Mouse (Mus musculus) liver, embryonic 15.5 days (tissue): Measurements from ENCODE around the gene Olfml3. TPM values are rescaled to one million over a fixed set of nuclear protein-coding genes. Genes with fewer than 3 reads are reported as not detected.
A peak's percentile ranks its signal among the peaks of the same experiment; 100 is the strongest.

ENCODE experiments used
- ATAC-seq: fragments of 200-750 bp; cut with Nextera tagmentation; 2 replicates; pipeline ENCODE4 v1.8.0; 2017; ENCODE audit warnings: moderate number of reproducible peaks, mild to moderate bottlenecking, moderate library complexity; ENCODE audit not compliant: insufficient read depth
- H3K27ac ChIP-seq: fragments of 300-500 bp; sonication (generic); replicated peaks from 2 replicates; pipeline ENCODE4 v1.5.1; 2015; ENCODE audit warnings: mild to moderate bottlenecking, inconsistent platforms
- H3K27me3 ChIP-seq: fragments of 300-500 bp; sonication (generic); 2 replicates; pipeline ENCODE4 v1.6.1; 2015; ENCODE audit warnings: mild to moderate bottlenecking, inconsistent platforms
- H3K36me3 ChIP-seq: fragments of 300-500 bp; sonication (generic); replicated peaks from 2 replicates; pipeline ENCODE4 v1.6.1; 2015; ENCODE audit warnings: moderate library complexity, mild to moderate bottlenecking, inconsistent platforms
- H3K4me1 ChIP-seq: fragments of 300-500 bp; sonication (generic); replicated peaks from 2 replicates; pipeline ENCODE4 v1.6.1; 2015; ENCODE audit warnings: inconsistent platforms
- H3K4me2 ChIP-seq: fragments of 300-500 bp; sonication (generic); 2 replicates; pipeline ENCODE4 v1.6.1; 2015; ENCODE audit warnings: moderate library complexity, mild to moderate bottlenecking, inconsistent platforms
- H3K4me3 ChIP-seq: fragments of 300-500 bp; sonication (generic); replicated peaks from 2 replicates; pipeline ENCODE4 v1.5.1; 2015; ENCODE audit warnings: mild to moderate bottlenecking, inconsistent platforms
- H3K9ac ChIP-seq: fragments of 300-500 bp; sonication (generic); 2 replicates; pipeline ENCODE4 v1.6.1; 2015; ENCODE audit warnings: moderate library complexity, mild to moderate bottlenecking, inconsistent platforms
- H3K9me3 ChIP-seq: fragments of 300-500 bp; sonication (generic); replicated peaks from 2 replicates; pipeline ENCODE4 v1.6.1; 2016; ENCODE audit warnings: inconsistent platforms
- WGBS: fragments of 180-500 bp; shearing (Covaris S2); methylation state at CpG from one replicate; pipeline ENCODE4 v1.1.7; 2015; ENCODE audit warnings: mixed read lengths; ENCODE audit not compliant: insufficient replicate concordance; 5-methylcytosine and 5-hydroxymethylcytosine counted together
- polyA plus RNA-seq: library from polyadenylated mRNA; unstranded; fragments of >200 nt; fragmentation: Nextera tagmentation; extraction: Ambion mirVana; gene quantifications from 2 replicates; pipeline ENCODE4 v1.2.1, GENCODE M21; 2015

Gene Olfml3
- polyA plus RNA-seq, 1 experiment from 2014 or later = 2.5 TPM

DNA sequence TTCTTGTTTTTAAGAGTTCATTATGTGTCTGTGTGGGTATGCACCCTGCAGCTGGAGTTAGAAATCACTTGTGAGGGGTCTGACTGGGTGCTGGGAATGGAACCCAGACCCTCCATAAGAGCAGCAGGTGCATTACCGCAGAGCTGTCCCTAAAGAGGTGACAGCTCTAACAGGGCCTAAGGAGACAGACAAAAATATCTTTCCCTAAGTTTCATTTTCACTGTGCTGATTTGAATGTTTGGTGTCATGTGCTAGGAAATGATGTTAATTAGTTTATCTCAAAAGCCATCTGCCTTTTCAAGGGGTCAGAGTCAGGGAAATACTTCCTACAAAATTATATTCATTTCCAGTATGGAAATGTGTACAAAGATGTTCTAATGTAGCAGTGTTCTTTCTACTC is 1.5 kb upstream of the Olfml3 start, which contains the start of gene Gm10964:
Gene Gm10964 (plus strand): TSS at position 38 of the 400 bp plus-strand sequence.
- peak within 1 kb of the TSS; percentile 61 for H3K4me2 ChIP-seq
- H3K4me3 ChIP-seq = peak within 1 kb of the TSS; percentile 29; the same call in 1 of the 2 replicates
- H3K27ac ChIP-seq = no peak within 1 kb of the TSS
- ATAC-seq = no peak
- peaks cover 60% of the 10 kb centered on the region for H3K36me3 ChIP-seq
- H3K4me1 ChIP-seq = peaks cover 23% of the 10 kb centered on the region
- no peaks in the 10 kb centered on the region for H3K27me3 ChIP-seq
- 94% methylated on average over 1 of the region's 1 CpGs for WGBS
- no peak within 1 kb of the TSS for H3K9ac ChIP-seq
- H3K9me3 ChIP-seq = no peaks in the 10 kb centered on the region

DNA sequence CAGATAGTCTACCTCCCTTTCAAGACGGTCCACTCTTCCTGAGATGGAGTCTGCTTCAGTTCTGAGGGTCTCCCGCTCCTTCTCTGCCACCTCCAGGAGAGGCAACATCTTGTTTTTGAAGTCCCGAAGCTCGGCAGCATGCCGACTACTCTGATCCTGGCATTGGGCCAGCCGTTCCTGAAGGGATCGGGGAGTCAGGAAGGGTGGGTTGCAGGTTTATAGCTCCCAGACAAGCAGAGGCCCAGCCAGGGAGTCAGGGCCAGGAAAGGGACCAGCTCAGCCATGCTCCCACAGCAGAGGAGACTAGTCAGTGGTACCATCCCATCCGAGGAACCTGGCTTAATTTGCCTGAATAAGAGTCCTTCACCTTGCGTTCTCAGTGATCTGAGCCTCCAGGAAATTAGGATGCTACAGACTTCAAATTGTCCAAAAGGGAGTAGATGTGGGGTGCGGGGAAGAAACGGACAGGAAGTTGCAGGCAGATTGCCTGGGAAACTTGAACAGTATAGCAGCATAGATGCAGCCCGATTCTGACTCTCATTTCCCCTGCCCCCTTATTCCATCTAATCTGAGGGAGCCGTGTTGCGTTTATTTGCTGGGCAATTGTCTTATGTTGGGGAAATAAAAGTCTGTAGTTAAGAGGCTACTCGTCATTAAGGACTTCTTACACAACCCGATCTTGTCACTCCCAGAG is 593 bp downstream of the Olfml3 start:
- 69% methylated on average over 16 of the region's 16 CpGs for WGBS
- peaks cover 42% of the 10 kb centered on the region for H3K36me3 ChIP-seq
- peak overlapping the region; percentile 29; the same call in 1 of the 2 replicates for H3K4me3 ChIP-seq
- peaks cover 23% of the 10 kb centered on the region for H3K4me1 ChIP-seq
- no peaks in the 10 kb centered on the region for H3K9me3 ChIP-seq
- H3K4me2 ChIP-seq = peak overlapping the region; percentile 61; the same call in 1 of the 2 replicates
- H3K27ac ChIP-seq = no peak overlapping the region
- no peaks in the 10 kb centered on the region for H3K27me3 ChIP-seq
- no peak overlapping the region for H3K9ac ChIP-seq
- ATAC-seq = no peak

DNA sequence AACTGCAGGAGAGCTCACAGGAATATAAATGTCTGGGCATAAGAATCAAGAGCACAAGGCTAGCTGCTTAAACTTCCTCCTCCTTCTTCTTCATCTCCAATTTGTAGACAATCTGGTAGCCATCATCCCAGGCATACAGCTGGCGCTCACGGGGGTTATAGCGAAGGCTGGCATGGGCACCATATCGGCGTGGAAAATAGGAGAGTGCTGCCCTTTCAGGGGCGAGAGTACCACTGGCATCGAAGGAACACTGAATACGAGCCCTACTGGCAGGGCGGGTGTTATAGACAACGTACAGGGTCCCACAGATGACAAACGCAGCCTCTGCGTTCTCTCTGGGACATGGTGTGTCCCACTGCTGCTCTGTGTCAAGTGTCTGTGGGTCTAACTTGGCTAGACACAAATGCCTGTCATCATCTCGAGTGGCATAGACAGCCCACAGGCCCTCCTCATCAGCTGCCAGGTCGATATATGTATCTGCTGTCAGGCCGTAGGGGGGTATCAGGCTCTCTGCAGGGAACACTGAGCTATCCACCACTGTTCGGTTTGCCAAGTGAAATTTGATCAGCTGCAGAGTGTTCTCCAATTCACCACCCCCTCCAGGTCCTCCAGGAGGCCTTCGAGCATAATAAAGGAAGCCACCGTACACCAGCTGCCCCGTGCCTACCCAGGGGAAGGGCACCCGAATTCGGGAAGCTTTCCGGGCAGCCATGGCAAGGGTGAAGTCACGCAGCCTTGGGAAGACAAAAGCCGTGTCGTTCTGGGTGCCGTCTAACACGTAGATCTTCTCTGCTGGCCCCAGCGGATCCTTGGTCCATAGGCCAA is 1.8 kb downstream of the Olfml3 start:
- Histone ChIP-seq H3K9me3 (no peaks in the 10 kb centered on the region), H3K27ac (no peak overlapping the region), H3K4me2 (no peak overlapping the region), H3K9ac (no peak overlapping the region), H3K27me3 (no peaks in the 10 kb centered on the region), H3K36me3 (peaks cover 30% of the 10 kb centered on the region), H3K4me3 (no peak overlapping the region), H3K4me1 (peaks cover 23% of the 10 kb centered on the region)
- WGBS = 87% methylated on average over 28 of the region's 28 CpGs
- ATAC-seq = no peak

DNA sequence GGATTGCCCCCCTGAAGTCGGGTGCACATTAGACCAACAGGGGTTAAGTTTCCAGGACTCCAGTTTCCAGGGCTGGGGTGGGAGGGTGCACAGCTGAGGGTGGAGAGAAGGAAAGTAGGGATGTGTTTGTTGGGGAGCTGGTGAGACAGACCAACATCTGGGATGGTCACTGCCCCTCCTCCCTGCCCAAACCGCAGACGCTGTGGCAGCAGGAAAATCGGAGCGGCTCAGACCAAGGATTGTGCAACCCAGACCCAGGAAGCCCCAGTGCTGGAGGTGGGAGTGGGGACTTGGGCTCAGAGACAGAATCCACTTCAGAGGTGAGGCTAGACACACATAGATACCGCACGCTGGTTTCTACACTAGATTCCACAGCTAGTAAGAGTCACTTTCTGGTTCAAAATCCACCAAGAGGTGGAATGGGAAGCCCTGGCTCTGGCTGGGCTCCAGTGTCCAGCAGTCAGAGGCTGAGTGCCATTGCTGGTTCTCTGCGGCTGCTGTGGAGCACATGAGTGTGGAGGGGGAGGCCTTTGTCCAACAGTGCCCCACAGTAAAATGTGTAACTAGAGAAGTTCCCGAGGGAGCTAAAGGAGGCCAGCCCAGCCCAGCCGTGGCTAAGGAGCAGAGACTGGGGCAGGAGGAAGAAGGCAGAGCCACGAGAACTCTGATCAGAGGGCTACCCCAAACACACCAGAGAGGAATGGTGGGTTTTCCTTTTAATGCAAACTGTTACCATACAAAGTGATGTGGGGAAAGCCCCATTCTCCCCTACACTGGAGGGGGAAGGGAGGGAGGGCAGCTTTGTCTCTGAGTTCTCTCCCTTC is 2.9 kb downstream of the Olfml3 start:
- no peaks in the 10 kb centered on the region for H3K27me3 ChIP-seq
- H3K27ac ChIP-seq = no peak overlapping the region
- peaks cover 20% of the 10 kb centered on the region for H3K4me1 ChIP-seq
- no peak overlapping the region for H3K9ac ChIP-seq
- H3K4me3 ChIP-seq = no peak overlapping the region
- H3K36me3 ChIP-seq = peaks cover 22% of the 10 kb centered on the region
- no peak for ATAC-seq
- WGBS = 31% methylated on average over 11 of the region's 11 CpGs
- H3K4me2 ChIP-seq = no peak overlapping the region
- no peaks in the 10 kb centered on the region for H3K9me3 ChIP-seq

DNA sequence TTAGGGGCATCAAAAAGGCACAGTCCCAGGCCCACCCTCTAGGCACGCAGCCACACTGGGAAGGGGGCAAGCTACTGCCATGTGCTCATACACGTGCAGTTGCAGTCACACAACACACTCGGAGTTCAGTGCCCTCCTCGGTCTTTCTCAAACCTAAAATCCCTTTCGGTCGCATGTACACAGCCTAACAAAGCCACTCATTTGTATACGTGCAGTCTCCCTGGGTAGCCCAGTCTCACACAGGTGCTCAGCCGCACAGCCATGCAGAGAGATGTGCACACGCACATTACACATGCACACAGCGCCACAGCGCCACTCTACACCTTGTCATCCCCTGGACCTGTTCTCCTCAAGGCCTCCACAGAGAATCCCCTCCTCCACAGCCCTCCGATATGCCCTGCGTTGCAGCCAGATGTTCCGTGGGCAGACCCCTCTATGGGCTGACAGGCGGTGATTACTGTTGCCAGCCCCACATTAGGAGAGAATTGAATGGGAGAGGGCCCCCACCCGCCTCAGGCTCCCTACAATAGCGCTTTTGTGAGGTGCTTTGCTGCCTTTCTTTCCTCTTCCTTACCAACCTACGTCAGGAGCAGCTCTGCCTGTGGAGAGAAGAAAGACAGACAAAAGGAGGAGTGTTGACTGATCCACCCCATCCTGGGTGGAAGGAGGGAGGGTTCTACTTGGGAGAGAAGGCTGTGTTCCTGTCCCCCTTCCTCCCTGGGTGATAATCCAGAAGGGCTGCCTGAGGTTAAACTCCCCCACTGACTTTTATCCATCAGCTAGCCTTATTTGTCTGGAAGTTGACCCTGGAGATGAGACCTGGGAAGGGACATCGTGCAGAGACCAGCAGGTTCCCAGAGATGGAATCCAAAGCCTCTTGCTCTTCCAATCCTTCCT is 3.8 kb downstream of the Olfml3 start:
- peaks cover 18% of the 10 kb centered on the region for H3K36me3 ChIP-seq
- H3K27ac ChIP-seq = no peak overlapping the region
- H3K4me2 ChIP-seq = no peak overlapping the region
- no peak for ATAC-seq
- WGBS = 71% methylated on average over 19 of the region's 19 CpGs
- no peak overlapping the region for H3K9ac ChIP-seq
- H3K4me3 ChIP-seq = no peak overlapping the region
- H3K4me1 ChIP-seq = peaks cover 20% of the 10 kb centered on the region
- H3K9me3 ChIP-seq = no peaks in the 10 kb centered on the region
- no peaks in the 10 kb centered on the region for H3K27me3 ChIP-seq

DNA sequence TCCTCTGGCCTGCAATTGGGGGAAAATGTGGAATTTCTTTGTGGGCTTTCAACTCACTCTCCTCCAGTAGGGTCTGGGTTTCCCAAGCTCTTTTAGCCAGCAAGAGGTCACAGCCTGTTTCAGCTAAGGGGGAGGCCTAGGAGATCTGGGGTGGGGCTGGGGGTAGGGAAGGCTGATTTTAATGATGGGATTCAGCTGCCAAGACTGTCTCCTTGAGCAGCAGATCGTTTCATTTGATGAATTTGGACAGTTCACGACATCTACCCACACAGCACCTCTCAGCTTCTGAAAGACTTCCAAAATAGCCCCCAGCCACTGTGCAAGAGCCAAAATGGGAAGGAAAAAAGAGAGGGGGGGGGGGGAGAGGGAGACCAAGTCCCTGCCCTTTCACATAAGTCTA is 4.6 kb downstream of the Olfml3 start:
- no peak overlapping the region for H3K27ac ChIP-seq
- no peak for ATAC-seq
- WGBS = 36% methylated on average over 2 of the region's 2 CpGs
- H3K27me3 ChIP-seq = no peaks in the 10 kb centered on the region
- H3K4me1 ChIP-seq = peaks cover 15% of the 10 kb centered on the region
- H3K9ac ChIP-seq = no peak overlapping the region
- H3K9me3 ChIP-seq = no peaks in the 10 kb centered on the region
- H3K4me3 ChIP-seq = no peak overlapping the region
- H3K4me2 ChIP-seq = no peak overlapping the region
- H3K36me3 ChIP-seq = peaks cover 15% of the 10 kb centered on the region

DNA sequence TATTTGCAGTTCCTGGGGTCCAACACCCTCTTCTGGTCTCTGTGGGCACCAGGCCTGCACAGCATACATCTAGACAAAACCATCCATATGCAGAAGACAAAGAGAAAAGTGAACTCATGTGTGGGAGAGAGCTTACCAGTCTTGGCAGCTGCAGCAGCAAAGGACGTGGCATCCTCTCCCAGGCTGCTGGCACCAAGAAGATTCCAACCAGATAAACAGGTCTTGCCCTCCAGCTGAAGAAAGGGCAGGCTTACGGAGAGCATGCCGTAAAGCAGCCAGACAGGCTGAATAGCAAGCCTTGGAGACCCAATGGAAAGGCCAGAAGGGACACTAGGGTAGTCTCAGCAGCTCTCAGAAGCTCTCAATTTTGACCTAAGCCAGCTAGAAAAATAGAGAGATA is 5.7 kb downstream of the Olfml3 start:
- 76% methylated on average over 3 of the region's 3 CpGs for WGBS
- no peak overlapping the region for H3K27ac ChIP-seq
- no peak overlapping the region for H3K4me3 ChIP-seq
- no peak overlapping the region for H3K9ac ChIP-seq
- ATAC-seq = no peak
- H3K9me3 ChIP-seq = no peaks in the 10 kb centered on the region
- H3K36me3 ChIP-seq = peaks cover 13% of the 10 kb centered on the region
- H3K4me1 ChIP-seq = peaks cover 9% of the 10 kb centered on the region
- no peak overlapping the region for H3K4me2 ChIP-seq
- no peaks in the 10 kb centered on the region for H3K27me3 ChIP-seq

DNA sequence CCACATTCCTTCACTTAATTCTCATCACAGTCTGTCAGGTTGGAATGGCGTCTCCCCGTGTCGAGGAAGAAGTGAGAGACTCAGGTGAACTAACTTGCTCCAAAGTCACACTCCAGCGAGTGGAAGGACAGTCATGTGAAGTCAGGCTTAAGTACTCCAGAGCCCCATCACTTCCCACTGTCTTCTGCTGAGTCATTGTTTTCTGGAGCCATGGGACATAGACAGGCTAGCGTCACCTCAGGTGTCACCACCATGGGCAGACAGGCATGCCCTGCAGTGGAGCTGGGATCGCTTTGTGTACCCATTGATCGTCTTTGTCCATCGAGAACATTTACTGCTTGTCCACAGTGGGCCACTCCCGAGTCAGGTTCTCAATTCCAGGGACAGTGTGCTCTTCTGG is 8.0 kb downstream of the Olfml3 start:
- Histone ChIP-seq H3K27me3 (no peaks in the 10 kb centered on the region), H3K27ac (no peak overlapping the region), H3K4me1 (peaks cover 5% of the 10 kb centered on the region), H3K36me3 (no peaks in the 10 kb centered on the region), H3K4me2 (no peak overlapping the region), H3K4me3 (no peak overlapping the region), H3K9me3 (no peaks in the 10 kb centered on the region), H3K9ac (no peak overlapping the region)
- peak; percentile 54; the same call in 1 of the 2 replicates for ATAC-seq
- 72% methylated on average over 9 of the region's 9 CpGs for WGBS

DNA sequence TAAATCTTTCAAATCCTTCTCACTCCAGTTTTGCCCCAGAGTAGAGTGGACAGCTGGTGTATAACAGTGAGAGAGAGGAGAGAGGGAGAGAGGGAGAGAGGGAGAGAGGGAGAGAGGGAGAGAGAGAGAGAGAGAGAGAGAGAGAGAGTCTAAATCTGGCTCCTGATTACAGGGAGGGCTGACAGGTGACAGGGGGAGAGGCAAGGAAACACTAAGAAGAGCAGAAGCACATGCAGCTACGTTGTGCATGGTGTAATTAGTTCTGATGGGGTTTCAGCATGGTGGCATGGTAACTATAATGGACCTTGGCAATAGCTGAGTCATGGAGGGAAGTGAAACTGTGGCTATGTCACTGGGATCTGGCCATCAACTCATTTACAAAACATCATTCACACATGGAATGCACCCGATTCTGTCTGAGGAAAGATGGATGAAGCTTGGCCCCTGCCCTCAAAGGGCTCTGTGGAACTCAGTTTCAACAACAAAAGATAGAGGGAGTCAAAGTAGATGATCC is 9.9 kb downstream of the Olfml3 start:
- H3K9ac ChIP-seq = no peak overlapping the region
- WGBS = 38% methylated on average over 2 of the region's 2 CpGs
- no peak overlapping the region for H3K27ac ChIP-seq
- H3K27me3 ChIP-seq = no peaks in the 10 kb centered on the region
- no peak overlapping the region for H3K4me2 ChIP-seq
- H3K4me1 ChIP-seq = 0 out of 2 replicates have a peak, but pooled peaks cover 4% of the 10 kb centered on the region
- no peak overlapping the region for H3K4me3 ChIP-seq
- no peaks in the 10 kb centered on the region for H3K9me3 ChIP-seq
- H3K36me3 ChIP-seq = no peaks in the 10 kb centered on the region
- no peak for ATAC-seq

DNA sequence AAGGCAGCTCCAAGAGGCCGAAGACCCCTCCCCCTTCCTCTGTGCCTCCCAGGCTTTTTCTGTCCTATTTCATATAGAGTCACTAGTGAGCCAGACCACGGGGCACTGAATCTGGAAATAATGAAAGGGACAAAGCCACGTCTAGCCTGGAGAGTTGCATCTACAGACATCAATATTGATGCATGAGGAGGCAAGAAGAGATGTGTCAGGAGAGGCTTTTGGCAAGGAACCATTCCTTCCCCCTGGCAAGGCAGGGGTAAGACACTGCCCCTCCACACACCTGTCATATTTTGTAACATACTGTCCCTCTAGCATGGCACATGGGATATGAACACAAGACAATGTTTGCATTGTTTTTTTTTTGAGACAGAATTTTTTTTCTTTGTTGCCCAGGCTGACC is 11.2 kb downstream of the Olfml3 start:
- Histone ChIP-seq H3K4me1 (0 out of 2 replicates have a peak, but pooled peaks cover 4% of the 10 kb centered on the region), H3K27ac (no peak overlapping the region), H3K4me2 (no peak overlapping the region), H3K4me3 (no peak overlapping the region), H3K27me3 (no peaks in the 10 kb centered on the region), H3K36me3 (no peaks in the 10 kb centered on the region), H3K9me3 (no peaks in the 10 kb centered on the region), H3K9ac (no peak overlapping the region)
- ATAC-seq = no peak
- 37% methylated on average over 3 of the region's 3 CpGs for WGBS
